Mouse (Mus musculus): Measurements from ENCODE around the gene Nfkb1.

The Nfkb1 gene

GRCm38 (mm10) chr3:135631856-135632255 is 59.5 kb downstream of the Nfkb1 start:
- CTCF ChIA-PET, result no interaction called here

- CTCF ChIA-PET, result no interaction called here
These were observed 60.3 kb downstream of the Nfkb1 start for GRCm38 (mm10) chr3:135631096-135631457.

- CTCF ChIA-PET, result no interaction called here
These were observed 60.8 kb downstream of the Nfkb1 start for GRCm38 (mm10) chr3:135630430-135631095.

DNA sequence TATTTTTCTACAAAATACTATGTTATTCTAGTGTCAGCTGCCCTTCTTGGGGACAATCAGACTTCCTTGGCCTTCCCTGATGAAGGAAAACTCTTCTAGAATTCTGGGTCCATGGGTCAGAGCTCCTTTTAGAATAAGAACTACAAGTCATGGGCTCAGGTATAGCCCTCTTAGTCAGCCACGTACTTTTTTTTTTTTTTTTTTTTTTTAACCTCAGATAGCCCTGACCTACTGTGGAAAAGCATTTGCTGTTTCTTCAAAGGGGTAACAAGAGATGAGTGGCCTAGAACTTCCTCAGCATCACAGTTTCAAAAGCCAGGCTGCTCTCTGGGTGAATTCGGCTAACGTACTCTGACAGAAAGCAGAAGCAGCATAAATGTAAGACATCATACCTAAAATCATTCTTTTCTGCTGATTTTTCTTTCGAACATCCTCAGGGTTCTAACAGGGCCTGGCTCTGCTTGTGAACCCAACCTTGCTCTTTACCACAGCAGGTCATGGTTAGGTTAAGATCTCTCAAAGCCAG is 61.5 kb downstream of the Nfkb1 start:
- CTCF ChIA-PET, result interaction anchor here (0.7 kb wide), 1 partner anchor 350 kb away, joined by 4 read pairs; no protein-coding TSS in a partner anchor

DNA sequence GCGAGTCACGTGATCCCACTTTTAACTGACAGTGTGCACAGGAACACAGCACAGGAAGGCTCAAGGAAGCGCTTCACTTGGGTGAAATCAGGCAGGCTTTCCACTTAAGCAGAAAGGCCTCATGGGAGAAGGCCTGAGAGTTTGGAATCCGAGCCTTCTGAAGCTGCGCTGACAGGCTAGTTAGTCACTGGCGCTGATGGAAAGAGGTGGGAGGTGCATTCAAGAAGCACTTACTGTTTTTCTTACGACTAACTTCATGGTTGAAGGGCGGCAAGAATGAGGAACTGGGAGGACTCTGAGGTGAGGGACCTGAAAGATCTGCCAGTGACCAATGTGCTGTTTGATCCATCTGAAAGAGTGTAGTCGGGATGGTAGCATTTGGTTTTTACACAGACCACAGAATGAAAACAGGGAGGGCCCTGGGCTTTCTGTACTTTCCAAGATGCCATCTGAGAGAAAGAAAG is 62.6 kb downstream of the Nfkb1 start:
- CTCF ChIA-PET, result no interaction called here

DNA sequence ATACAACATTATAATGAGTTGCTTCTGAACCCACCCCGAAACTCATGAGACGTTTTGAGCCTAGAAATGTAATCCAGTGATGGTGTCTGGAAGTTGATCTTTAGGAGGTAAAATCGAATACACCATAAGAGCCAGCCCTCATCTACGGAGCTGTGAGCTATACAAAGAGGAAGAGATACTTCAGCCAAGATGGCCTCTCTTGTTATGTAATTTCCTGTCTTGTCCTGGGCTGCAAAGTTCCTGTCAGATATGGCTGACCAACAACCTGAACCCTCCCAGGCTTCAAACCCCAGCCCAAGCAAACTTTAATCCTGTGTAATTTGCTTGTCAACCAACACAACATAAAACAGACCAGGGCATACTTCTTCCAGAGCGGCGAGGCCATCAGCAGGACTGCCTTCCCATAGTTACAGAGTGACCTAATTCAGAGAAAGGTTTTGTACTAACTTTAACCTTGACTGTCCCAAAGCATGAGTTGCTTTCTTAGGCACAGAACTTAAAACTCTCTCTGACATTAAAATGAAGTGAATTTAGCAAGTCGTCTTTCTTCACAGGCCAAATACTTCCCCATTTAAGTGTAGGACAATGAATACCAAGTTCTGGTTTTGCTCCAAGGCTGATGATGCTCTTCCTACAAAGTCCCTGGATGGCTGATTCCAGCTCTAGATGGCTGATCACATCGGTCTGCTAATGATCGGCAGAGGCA is 63.2 kb downstream of the Nfkb1 start:
- CTCF ChIA-PET, result interaction anchor here (0.7 kb wide), 1 partner anchor 14 kb away, joined by 3 read pairs; no protein-coding TSS in a partner anchor

DNA sequence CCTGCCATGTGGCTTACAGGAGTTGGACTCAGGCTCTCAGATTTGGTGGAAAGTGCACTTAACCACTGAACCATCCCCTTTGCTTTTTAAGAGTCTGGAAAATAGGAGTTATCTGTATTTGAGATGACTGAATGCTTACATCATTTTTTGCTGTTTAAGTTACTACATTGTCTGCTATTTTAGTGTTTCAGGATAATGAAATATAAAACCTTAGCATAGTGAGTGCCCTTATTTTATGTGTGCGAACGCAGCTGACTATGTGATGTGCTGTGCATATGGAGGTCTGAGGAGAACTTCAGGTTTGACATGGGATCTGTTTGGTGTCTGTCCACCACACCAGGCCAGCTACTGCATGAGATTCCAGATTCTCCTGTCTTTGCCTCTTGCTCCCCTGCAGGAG is 66.1 kb downstream of the Nfkb1 start:
- CTCF ChIA-PET, result no interaction called here

GRCm38 (mm10) chr3:135616730-135617129 is 74.6 kb downstream of the Nfkb1 start:
- CTCF ChIA-PET, result no interaction called here

DNA sequence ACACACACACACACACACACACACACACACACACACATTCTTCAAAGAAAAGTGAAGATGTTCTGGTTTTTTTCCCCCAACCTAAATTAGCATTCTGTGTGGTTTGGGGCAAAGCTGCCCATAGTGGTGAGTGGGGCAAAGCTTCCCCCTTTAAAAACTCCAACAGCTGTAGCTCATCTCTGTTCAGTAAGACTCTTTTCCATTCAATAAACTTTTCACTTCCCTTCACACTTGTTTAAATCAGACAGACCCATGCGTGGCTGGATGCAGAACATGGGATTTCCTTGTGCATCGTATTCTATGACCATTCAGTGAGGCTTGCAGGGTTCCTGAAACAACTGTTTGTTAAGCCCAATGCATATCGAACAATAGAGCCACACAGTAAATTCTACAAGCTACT is 77.0 kb downstream of the Nfkb1 start:
- CTCF ChIA-PET, result interaction anchor here (0.7 to 1.0 kb wide), 2 partner anchors 13 to 443 kb away, joined by 3 to 10 read pairs; no protein-coding TSS in a partner anchor

- CTCF ChIA-PET, result no interaction called here
These were observed 81.1 kb downstream of the Nfkb1 start for GRCm38 (mm10) chr3:135610221-135610620.

DNA sequence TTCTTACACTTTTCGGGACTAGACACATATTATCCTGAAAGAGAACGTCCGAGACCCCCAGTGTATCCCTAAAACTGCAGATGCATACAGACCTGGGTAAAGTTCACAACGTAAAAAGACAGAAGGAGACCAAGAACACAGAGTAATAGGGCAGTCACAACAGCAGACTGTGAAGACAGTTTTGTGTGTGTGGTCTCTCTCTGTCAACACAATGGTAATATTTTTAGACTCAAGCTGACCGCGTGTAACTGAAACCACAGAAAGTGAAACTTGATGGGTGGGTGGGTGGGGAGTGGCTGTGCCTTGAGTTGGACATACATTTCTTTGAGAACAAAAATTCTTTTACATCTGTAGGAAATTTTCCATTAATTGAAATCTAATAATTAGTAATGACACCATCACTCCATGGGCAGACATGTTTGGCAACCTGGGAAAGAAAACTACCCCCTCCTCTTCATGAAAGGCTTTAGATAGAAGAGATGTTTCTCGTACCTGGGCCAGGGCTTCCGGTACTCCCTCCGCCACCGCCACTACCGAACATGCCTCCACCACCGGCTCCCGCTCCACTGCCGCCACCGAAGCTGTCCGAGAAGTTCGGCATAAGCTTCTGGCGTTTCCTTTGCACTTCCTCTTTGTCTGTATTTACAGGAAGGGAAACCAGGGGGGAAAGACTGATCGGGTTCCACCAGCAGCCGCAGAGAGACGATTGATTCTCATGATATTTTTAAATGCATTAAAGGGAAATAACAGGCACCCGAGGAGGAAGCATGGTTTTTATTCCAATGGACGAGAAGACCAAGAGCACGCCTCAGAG is 83.5 kb downstream of the Nfkb1 start:
- CTCF ChIA-PET, result no interaction called here

DNA sequence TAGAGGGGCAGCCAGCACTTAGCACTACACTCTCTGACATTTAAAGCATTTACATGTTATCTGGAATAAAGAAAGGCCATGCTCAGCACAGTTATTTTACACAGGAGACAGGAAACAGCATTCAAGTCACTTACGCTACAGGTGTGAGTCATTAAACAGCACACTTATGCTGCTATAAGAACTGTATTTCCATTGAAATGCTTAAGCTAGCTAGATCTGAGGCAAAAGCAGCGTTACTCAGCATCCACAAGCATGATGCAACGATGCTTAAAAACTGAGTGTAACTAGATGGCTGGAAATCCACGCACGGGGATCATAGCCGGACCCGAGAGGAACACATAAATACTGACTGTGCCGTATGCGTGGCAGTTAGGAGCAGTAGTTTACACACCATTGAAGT is 84.3 kb downstream of the Nfkb1 start:
- CTCF ChIA-PET, result no interaction called here

GRCm38 (mm10) chr3:135606592-135606991 is 84.8 kb downstream of the Nfkb1 start:
- CTCF ChIA-PET, result no interaction called here

DNA sequence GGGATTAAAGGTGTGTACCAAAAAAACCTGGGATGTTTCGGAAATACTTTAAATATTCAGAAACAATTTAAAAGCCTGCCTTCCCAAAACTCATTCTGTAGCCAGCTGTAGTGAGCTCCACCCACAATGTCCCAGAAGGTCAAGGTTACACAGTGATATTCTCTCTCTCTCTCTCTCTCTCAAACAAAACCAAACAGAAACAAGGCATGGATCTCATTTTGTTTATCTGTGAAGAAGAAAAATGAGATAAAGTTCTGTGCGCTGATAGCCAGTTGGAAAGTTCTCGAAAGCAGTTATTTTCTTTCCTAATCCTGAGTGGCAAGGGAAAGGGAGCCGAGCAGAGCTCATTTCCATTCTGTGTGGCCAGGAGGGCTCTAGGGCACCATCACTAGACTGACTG is 85.9 kb downstream of the Nfkb1 start:
- CTCF ChIA-PET, result no interaction called here

DNA sequence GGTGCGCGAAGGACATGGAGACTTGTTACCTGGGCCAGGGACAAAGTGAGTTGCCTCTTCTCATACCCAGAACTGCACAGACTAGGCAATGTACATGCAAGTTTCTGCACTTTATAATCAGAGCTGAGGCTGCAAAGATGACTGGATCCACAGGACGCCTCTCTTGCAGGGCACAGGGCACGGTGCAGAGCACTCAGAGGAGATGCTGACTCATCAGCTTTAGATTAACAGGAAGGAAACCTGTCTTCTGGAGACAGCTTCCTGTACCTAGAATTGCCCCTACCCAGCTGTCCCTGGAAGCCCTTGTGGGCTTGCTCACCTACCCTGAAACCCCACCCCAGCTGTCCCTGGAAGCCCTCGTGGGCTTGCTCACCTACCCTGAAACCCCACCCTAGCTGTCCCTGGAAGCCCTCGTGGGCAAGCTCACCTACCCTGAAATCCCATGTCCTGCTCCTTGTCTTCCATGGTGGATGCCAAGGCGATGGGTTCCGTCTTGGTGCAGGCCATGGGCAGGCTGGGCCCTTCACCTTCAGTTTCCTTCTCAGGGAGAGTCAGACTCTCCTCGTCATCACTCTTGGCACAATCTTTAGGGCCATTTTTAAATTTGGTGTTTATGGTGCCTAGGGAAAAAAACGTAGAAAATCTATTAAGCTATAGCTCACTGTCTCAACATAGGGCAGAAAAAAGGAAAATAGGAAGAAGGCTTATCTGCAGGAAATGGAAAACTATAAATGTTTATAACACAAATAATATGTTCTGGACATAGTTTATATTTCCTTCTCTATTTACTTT is 86.5 kb downstream of the Nfkb1 start:
- CTCF ChIA-PET, result no interaction called here

DNA sequence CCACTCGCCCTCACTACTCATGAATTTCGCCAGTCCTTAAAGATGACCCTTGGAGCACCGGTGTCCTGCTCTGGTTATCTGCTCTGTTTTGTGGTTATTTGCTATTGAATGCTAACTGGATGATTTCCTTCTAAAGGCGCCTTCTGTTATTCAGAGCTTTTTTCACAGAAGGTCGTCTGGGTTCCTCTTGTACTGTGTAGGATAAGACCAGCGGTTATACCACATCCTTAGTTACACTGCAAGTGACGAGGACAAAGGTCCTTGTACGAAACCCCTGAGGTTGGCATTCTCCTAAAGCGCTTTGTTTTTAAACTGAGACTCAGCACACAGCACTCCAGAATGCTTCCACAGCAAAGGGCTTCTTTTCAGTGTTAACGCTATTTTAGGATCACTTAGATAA is 88.6 kb downstream of the Nfkb1 start:
- CTCF ChIA-PET, result no interaction called here

- CTCF ChIA-PET, result no interaction called here
These were observed 93.0 kb downstream of the Nfkb1 start for GRCm38 (mm10) chr3:135598355-135598754.

DNA sequence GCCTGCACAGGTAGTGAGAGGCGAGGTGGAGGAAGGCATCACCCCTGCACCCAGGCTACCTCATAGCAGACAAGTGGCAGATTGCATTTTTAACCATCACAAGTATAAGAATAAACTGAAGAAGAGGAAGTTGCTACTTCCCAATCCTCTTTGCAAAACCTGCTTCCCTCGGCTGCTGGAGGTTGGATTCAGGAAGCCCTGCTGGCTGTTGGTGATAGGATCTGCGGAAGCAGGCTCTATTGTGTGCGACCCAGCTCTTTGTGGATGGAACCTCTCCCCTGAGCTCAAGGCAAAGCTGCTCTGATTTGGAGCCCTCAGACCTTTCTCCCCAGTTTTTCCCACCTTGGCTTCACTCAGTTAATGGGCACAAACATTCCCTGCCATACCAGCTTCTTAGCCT is 94.3 kb downstream of the Nfkb1 start:
- CTCF ChIA-PET, result no interaction called here

- CTCF ChIA-PET, result interaction anchor here (0.5 to 0.7 kb wide), 2 partner anchors 9 to 1123 kb away, joined by 3 to 5 read pairs; no protein-coding TSS in a partner anchor
These were observed 97.0 kb downstream of the Nfkb1 start for GRCm38 (mm10) chr3:135594238-135594917.

- CTCF ChIA-PET, result no interaction called here
These were observed 99.3 kb downstream of the Nfkb1 start for GRCm38 (mm10) chr3:135592011-135592410.

- CTCF ChIA-PET, result no interaction called here
These were observed 100.0 kb downstream of the Nfkb1 start for GRCm38 (mm10) chr3:135591376-135591775.
